Mouse (Mus musculus) intestine, postnatal 0 days (tissue): Measurements from ENCODE around the gene Spata5. TPM values are rescaled to one million over a fixed set of nuclear protein-coding genes. Genes with fewer than 3 reads are reported as not detected.

ENCODE experiments used
- ATAC-seq: fragments of 200-750 bp; cut with Nextera tagmentation; 2 replicates; pipeline ENCODE4 v1.8.0; 2017; ENCODE audit warnings: mild to moderate bottlenecking, moderate TSS enrichment, moderate library complexity
- H3K27ac ChIP-seq: fragments of 300-500 bp; sonication (generic); 2 replicates; pipeline ENCODE4 v1.5.1; 2014; ENCODE audit warnings: mild to moderate bottlenecking, low read depth, low read length, moderate library complexity
- H3K27me3 ChIP-seq: fragments of 300-500 bp; sonication (generic); replicated peaks from 2 replicates; pipeline ENCODE4 v1.6.1; 2014; ENCODE audit warnings: low read length, mixed read lengths; ENCODE audit not compliant: control insufficient read depth, insufficient read depth
- H3K36me3 ChIP-seq: fragments of 300-500 bp; sonication (generic); 2 replicates; pipeline ENCODE4 v1.6.1; 2014; ENCODE audit warnings: mild to moderate bottlenecking, moderate library complexity; ENCODE audit not compliant: control insufficient read depth, insufficient read depth
- H3K4me1 ChIP-seq: fragments of 300-500 bp; sonication (generic); replicated peaks from 2 replicates; pipeline ENCODE4 v1.6.1; 2014; ENCODE audit warnings: antibody characterized with exemption, low read length, mixed read lengths; ENCODE audit not compliant: control insufficient read depth, insufficient read depth
- H3K4me2 ChIP-seq: fragments of 300-500 bp; sonication (generic); replicated peaks from 2 replicates; pipeline ENCODE4 v1.6.1; 2014; ENCODE audit warnings: low read depth, mild to moderate bottlenecking, moderate library complexity
- H3K4me3 ChIP-seq: fragments of 300-500 bp; sonication (generic); 2 replicates; pipeline ENCODE4 v1.5.1; 2014; ENCODE audit warnings: low read depth, low read length
- H3K9ac ChIP-seq: fragments of 300-500 bp; sonication (generic); 2 replicates; pipeline ENCODE4 v1.6.1; 2014; ENCODE audit warnings: mild to moderate bottlenecking, low read depth, low read length
- H3K9me3 ChIP-seq: fragments of 300-500 bp; sonication (generic); 2 replicates; pipeline ENCODE4 v1.6.1; 2016; ENCODE audit warnings: mixed run types; ENCODE audit not compliant: control insufficient read depth
- CTCF ChIP-seq: sonication (generic); IDR thresholded peaks from 2 replicates; pipeline ENCODE4 v1.5.1; 2016; ENCODE audit warnings: low read depth, mild to moderate bottlenecking, control low read depth, antibody characterized with exemption, moderate library complexity
- WGBS: fragments of 180-500 bp; shearing (Covaris S2); extraction: QIAGEN DNeasy Blood & Tissue Kit; methylation state at CpG from one replicate; pipeline ENCODE4 v1.1.7; 2014; 5-methylcytosine and 5-hydroxymethylcytosine counted together
- polyA plus RNA-seq: library from polyadenylated mRNA; unstranded; fragments of >200 nt; fragmentation: Nextera tagmentation; extraction: Ambion mirVana; gene quantifications from 2 replicates; pipeline ENCODE4 v1.2.1, GENCODE M21; 2015

The Spata5 gene
- polyA plus RNA-seq, 1 experiment from 2014 or later = 15.9 TPM

DNA sequence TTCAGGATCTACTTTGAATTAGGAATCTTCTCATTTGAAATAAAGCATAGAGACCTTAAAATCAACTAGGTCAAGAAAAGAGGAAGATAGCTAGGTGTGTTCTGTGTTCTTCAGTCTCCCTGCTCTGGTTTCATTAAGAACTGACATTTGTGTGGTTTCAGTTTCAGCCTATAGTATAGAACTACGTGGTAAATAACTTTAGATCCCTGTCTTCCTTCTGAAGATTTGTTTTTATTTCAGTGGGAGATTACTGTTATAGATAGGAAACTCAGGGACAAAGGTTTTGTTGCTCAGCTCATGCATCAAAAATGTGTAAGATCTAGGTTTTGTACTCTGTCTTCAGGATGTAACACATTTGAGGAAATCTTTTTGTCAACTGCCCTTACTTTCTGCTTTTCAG is 56.8 kb downstream of the Spata5 start:
- Histone ChIP-seq H3K36me3 (peaks cover 3% of the 10 kb centered on the region; the same call in 1 of the 2 replicates), H3K27ac (no peak overlapping the region), H3K4me1 (no peaks in the 10 kb centered on the region), H3K9ac (no peak overlapping the region), H3K9me3 (no peaks in the 10 kb centered on the region), H3K4me2 (no peak overlapping the region), H3K27me3 (no peaks in the 10 kb centered on the region), H3K4me3 (no peak overlapping the region)
- no peak for ATAC-seq
- 33% methylated on average over 1 of the region's 1 CpGs for WGBS
- no peak for TF ChIP-seq CTCF

DNA sequence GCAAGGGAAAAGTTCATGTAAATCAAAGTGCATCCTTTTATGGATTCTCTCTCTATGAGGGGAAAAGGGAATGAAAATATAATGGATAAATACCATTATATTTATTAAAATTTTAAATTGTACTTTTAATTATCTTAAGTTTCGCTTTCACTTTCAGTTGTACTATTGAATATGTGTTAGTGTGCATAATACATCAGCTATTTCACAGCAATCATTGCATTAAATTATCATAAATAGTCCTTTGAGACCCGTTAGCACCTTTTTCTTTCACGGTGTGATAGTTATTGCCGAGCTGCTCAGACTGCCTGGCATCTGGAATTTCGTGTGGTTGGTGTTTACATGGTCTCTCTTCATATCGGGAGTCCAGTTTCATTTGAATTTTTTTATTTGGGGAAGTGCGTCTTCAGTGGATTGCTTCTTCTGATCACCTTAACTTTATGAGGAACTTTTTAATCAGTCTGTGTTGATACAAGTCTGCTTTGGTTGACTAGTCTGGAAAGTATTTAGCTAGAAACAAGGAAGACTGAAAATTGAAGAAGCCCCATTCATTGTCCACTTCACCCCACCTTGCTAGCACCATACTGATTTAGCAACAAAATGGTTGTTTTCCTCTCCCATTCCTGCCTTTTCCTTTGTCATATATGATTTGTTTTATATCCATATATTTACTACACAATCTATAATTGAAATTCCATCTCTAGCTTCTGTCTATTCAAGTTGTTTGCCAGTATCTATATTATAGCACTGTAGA is 57.9 kb downstream of the Spata5 start:
- Histone ChIP-seq H3K4me1 (no peaks in the 10 kb centered on the region), H3K4me2 (no peak overlapping the region), H3K27me3 (no peaks in the 10 kb centered on the region), H3K36me3 (peaks cover 3% of the 10 kb centered on the region; the same call in 1 of the 2 replicates), H3K27ac (no peak overlapping the region), H3K9me3 (no peaks in the 10 kb centered on the region), H3K4me3 (no peak overlapping the region), H3K9ac (no peak overlapping the region)
- WGBS = 89% methylated on average over 7 of the region's 7 CpGs
- TF ChIP-seq CTCF = no peak
- no peak for ATAC-seq

- WGBS = 59% methylated on average over 1 of the region's 1 CpGs
- Histone ChIP-seq H3K4me2 (no peak overlapping the region), H3K36me3 (peaks cover 3% of the 10 kb centered on the region; the same call in 1 of the 2 replicates), H3K27me3 (no peaks in the 10 kb centered on the region), H3K4me1 (no peaks in the 10 kb centered on the region), H3K4me3 (no peak overlapping the region), H3K27ac (no peak overlapping the region), H3K9ac (no peak overlapping the region), H3K9me3 (no peaks in the 10 kb centered on the region)
- ATAC-seq = no peak
- no peak for TF ChIP-seq CTCF
These were observed 60.1 kb downstream of the Spata5 start for GRCm38 (mm10) chr3:37479771-37480170.

DNA sequence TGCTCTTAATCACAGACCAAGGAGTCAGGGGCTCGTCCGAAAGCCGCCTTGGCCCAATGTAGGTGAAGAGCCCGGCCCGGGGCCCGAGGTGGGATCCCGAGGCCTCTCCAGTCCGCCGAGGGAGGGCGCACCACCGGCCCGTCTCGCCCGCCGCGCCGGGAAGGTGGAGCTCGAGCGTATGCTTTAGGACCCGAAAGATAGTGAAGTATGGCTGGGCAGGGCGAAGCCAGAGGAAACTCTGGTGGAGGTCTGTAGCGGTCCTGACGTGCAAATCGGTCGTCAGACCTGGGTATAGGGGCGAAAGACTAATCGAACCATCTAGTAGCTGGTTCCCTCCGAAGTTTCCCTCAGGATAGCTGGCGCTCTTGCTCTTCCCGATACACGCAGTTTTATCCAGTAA is 61.6 kb downstream of the Spata5 start:
- no peak for TF ChIP-seq CTCF
- no peaks in the 10 kb centered on the region for H3K27me3 ChIP-seq
- H3K4me2 ChIP-seq = no peak overlapping the region
- H3K27ac ChIP-seq = no peak overlapping the region
- no peak overlapping the region for H3K9ac ChIP-seq
- no peak for ATAC-seq
- WGBS = 93% methylated on average over 31 of the region's 31 CpGs
- H3K36me3 ChIP-seq = peaks cover 3% of the 10 kb centered on the region; the same call in 1 of the 2 replicates
- H3K9me3 ChIP-seq = no peaks in the 10 kb centered on the region
- no peaks in the 10 kb centered on the region for H3K4me1 ChIP-seq
- no peak overlapping the region for H3K4me3 ChIP-seq

GRCm38 (mm10) chr3:37482720-37483119 is 63.0 kb downstream of the Spata5 start:
- Histone ChIP-seq H3K9me3 (no peaks in the 10 kb centered on the region), H3K4me3 (no peak overlapping the region), H3K4me1 (no peaks in the 10 kb centered on the region), H3K9ac (no peak overlapping the region), H3K27me3 (no peaks in the 10 kb centered on the region), H3K27ac (no peak overlapping the region), H3K36me3 (peaks cover 3% of the 10 kb centered on the region; the same call in 1 of the 2 replicates), H3K4me2 (no peak overlapping the region)
- ATAC-seq = no peak
- TF ChIP-seq CTCF = no peak
- WGBS = 43% methylated on average over 1 of the region's 1 CpGs

DNA sequence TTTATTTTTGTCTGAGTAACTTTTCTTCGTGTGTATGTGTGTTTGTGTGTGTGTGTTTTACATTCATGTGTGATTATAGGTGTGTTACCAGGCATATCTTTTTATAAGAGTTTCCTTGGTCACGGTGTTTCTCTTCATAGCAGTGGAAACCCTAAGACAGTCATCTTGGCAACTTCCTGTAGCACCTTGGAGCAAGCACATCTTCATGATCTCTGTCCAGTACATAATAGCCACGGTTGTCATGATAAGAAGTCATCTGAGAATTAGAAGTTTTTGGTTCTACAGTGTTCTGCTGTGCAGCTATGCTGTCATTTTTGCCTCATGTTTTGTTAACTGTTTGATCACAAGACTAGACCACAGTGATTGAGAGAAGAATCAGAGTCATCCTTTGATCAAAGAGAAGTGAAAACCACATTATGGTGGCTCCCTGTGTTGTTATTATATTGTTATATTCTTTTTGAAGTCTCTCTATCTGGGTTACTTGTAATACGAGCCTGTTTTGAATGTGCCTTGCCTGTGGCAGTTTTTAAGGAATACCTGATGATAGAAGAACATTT is 64.1 kb downstream of the Spata5 start:
- H3K36me3 ChIP-seq = peaks cover 3% of the 10 kb centered on the region; the same call in 1 of the 2 replicates
- no peaks in the 10 kb centered on the region for H3K4me1 ChIP-seq
- no peaks in the 10 kb centered on the region for H3K9me3 ChIP-seq
- H3K27me3 ChIP-seq = no peaks in the 10 kb centered on the region
- no peak for TF ChIP-seq CTCF
- no peak for ATAC-seq
- WGBS = 72% methylated on average over 4 of the region's 4 CpGs
- H3K9ac ChIP-seq = no peak overlapping the region
- no peak overlapping the region for H3K4me3 ChIP-seq
- no peak overlapping the region for H3K4me2 ChIP-seq
- H3K27ac ChIP-seq = no peak overlapping the region
